Mouse (Mus musculus): ENCODE measurements around the gene Brox.

The Brox gene

DNA sequence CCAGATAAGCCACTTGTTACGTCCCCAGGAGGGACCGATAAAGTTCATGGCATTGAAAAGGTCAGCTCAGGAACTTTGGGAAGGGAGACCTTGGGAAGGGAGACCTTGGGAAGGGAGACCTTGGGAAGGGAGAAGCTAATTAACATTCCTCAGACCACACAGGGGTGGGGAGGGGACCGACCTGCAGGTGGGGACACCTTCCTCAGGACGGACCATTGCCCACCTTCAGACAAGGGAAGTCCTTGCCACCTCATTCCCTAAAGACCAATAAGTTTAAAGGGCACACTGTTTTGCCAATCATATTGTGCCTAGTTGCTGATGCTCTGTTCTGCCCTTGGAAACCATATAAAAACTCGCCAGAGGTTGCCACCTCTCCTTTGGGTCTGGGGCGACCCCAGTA is 29.4 kb downstream of the Brox start:
- no peak for DNase-seq

DNA sequence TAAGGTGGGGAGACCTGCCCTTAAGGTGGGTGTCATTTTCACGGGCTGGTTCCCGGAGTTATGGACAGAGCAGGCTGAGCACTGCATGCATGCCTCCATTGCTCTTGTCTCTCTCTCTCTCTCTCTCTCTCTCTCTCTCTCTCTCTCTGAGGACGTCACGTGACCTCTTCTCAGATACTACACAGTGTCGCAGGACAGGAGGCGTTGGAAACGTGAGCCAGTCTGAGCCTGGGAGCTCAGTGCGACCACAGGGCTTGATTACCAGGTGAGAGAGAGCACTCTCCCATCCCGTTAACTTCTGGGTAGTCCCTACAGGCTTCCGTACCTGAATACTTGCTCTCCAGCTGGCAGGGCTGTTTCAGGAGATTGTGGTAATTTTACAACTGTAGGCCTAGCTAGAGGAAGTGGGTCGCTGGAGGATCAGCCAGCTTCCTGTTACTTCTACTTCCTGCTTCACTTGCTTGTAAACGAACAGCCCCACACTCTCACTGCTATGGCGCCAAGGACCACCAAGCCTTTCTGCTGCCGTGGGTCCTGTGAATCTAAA is 31.1 kb downstream of the Brox start:
- no peak for DNase-seq

DNA sequence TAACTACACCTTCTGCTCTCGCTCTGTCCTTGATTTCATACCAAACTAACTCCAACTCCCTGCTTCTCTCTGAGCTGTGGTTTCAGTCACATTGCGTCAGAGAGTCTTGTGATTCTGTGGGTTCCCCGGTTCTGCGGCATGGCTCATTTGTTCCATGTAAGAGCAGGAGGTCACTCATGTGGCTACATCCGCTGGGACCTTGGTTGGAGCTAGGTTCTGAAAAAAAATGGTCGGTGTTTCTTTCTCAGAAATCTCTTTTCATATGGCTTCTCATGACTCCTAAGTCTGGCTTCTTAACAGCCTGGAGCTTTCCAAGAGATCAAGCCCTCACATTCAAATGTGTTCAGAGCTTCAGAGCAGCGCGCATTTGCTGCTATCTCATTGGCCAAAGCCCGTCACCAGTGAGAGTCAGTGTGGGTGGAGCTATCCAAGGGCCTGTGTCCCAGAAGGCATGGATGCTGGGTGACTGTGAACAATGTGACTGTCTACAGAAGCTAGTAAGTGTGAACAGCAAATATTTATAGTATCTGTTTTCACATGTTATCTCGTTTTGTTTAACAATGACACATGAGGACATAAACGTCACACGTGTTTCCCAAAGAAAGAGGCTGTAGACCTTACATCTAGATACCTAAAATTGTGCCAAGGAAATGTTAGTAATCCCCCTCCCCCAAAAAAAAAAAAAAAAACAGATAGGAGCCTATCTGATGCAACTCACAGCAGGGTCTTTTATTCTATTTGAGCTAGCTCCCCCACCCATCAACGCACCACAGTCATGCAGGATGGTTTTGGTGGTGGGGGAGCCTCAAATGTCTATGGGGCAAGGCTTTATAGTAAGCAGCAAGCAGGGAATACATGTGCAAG is 32.7 kb downstream of the Brox start:
- DNase-seq: no peak

DNA sequence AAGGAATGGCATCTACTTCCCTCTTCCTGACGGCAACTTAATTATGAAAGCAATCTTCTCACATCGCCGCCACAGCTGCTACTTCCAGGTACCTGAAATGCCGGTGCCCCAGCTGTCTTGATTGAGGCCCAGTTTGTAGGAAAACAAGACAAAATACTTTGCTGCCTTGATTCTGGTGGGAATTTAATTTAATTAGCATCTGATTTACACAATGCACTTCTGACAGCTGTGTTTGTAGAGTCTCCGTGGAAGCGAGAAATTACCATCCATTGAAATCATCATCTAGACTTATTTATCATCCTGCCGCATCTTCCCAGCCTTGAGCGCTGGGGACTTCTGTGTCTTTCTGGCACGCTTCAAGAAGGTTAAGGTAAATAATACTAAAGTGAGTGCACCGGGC is 44.5 kb downstream of the Brox start:
- no peak for DNase-seq

DNA sequence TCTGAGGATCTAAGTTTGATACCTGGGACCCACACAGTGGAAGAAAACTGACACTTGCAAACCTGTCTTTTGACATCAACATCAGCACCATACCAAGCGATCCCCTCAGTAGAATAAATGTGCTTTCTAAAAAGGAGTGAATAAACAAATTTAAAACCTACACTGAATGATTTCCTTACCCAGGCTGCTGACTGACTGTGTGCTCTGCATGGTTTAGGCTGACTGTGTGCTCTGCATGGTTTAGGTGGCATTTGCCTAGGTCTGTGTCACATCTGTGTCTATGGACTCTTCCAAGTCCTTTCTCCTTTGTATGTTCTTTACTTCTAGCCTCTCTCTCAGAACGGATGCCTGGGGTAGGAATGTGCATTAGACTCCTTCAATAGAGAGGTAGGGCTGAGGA is 45.3 kb downstream of the Brox start:
- DNase-seq: no peak

DNA sequence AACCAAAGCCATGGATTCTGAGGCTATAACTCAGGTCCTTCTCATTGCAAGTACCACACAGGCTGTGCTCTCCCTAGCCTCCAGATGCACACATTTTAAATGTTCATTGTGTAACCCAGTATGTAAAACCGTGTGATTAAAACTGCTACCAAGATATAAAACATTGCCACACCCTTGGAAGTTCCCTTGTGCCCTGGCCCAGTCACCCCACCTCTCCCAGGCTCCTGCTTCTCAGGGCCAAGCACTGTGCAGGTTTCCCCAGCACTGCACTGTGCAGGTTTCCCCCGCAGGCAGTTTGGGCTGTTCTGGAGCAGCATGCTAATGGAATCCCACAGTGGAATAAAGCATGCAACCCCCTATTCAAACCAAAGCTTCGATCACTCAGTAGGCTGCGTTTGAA is 46.5 kb downstream of the Brox start:
- DNase-seq: no peak

DNA sequence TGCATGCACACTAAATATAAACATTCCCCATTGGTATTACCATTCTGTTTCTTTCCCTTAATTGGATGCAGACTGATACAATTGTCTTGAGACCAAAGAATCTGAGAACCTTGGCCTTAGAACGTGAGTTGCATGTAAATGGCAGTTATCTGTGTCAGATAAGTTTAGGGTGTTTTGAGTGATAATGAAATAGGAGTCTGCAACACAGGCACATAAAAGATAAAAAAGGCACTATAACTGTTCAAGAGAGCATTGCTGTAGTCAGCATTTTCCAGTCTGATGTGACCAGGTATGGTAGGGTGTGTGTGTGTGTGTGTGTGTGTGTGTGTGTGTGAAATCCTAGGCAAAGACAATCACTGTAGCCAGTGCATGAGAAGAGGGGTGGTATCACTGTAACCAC is 48.9 kb downstream of the Brox start:
- no peak for DNase-seq

DNA sequence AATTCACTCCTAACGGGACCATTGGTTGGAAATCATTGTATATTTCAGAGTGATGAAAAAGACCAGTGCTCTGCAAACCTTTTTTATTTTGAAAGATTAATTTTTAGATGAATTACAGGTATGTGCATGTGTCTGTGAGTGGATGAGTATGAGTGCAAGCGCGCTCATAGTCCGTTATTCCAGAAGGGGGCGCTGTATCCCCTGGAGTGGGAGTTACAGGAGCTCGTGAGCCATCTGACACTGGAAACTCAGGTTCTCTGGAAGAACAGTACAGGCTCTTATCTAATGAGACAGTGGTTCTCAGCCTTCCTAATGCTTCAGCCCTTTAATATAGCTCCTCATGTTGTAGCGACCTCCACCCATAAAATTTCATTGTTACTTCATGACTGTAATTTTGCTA is 53.8 kb downstream of the Brox start:
- no peak for DNase-seq

DNA sequence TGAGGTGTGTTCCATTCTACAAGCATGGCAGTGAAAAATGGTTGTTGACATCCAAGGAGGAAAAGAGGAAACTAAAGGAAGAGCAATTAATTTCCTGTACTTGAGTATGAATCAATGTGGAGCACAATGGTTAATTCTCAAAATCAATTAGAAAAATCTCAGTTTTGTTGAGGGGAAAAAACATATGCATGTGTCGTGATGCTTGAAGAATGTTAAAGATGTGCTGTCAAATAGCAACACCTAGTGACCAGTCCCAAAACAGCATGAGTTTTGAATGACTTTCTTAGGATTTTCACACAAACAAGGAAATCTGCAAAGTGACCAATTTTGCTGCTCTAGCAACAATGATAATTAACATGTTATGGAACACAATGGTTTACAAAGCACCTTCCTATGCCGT is 59.2 kb downstream of the Brox start:
- DNase-seq: no peak

DNA sequence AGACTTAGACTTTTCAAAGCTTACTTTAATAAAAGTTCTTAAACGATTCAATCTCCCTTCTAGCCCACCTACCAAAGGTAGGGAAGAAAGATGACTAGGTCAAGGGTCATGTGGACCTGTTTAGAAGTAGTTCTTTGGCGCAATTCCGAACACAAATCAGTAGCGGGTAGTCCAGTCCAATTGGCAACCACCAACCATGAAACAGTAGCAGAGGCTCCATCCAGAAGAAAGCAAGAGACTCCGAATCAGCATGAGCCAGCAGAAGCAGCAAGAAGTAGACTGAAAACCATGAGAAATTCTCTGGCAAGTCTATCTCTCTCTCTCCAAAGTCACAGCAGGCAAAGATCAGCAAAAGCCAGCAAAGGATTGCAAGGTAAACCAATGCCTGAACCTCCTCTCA is 60.6 kb downstream of the Brox start:
- no peak for DNase-seq

DNA sequence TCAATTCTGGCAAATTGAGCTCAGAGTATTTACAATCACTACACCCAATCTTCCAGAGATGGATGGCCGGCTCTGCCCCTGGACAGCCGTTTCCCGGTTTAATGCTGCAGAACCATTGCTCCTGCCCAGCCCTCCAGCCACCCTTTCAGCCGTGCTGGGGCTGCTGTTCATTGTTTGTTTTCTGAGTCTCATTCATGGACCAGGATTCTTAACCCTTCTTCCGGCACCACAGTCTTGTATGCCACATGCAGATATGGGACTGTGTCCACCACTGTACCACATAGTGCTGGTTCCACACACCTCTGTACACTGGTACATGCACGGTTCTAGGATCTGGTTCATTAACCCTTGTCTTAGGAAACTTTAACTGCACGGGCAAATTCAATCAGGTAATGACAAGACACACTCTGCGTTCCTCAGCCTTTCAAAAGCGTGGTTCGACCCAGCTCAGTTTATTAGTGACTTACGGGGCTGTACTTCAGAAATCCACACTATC is 63.3 kb downstream of the Brox start:
- no peak for DNase-seq

DNA sequence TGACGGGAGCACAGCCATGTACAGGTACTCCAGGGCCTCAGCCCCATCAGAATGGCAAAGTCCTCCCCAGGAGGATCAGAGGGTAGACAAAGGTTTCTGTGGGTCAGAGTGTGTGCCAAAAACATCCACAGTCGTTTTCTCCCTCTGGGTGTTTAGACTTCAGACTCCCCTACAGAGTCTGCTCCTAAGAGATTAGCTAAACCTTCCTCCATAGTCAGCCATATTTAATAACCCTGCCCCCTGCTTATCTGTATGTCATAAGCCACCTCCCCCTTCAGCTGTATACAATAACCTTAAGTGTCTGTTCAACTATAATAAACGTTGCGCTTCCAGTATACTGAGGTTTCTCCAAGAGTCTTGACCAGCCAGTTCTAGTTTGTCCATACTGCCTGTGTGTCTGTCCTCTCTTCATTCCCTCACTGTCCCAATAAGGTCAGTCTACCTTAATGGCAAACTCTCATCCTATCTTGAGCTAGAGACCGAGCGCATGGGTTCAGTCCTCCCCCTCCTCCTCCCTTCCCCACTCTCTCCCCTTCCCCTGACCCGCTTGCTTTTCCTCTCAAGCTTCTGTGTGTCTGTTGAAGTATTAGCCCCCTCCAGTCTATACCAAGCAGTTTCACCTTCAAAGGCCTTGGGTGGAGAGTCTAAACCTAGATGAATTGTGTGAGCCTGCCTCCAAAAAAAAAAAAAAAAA is 63.9 kb downstream of the Brox start:
- DNase-seq: no peak

DNA sequence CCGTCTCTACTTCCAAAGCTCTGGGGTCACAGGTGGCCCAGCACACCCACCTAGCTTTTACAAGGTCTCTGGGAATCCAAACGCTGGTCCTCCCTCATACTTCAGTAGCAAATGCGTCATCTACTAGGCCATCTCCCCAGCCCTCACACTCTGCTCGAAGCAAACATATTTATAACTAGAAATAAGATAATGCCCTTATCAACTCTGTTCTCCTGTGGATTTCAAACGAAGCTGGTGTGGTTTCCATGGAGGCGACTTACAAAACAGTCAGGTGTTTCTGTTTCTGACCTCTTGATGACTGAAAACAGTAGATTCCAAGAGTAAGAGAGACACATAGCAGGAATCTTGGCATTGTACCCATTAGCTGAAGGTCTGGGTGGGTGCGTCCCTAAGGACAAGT is 69.6 kb downstream of the Brox start:
- no peak for DNase-seq

Data from cerebellum, adult 9-11 months (tissue).